Mouse (Mus musculus): ENCODE measurements around the gene Npr3. TPM values are rescaled to one million over a fixed set of nuclear protein-coding genes. Genes with fewer than 3 reads are reported as not detected.

Gene Npr3
- total and polyA plus RNA-seq, 2 experiments from 2014 or later, result 0.63 to 2.9 TPM

GRCm38 (mm10) chr15:11877273-11877672 is 29.8 kb downstream of the Npr3 start:
- Histone ChIP-seq H3K36me3 (ENCODE audit: insufficient read depth, low read length) (no peaks in the 10 kb centered on the region), H3K27me3 (ENCODE audit: insufficient read depth, low read length) (no peaks in the 10 kb centered on the region), H3K4me1 (ENCODE audit: insufficient read depth, low read length) (no peaks in the 10 kb centered on the region), H3K4me2 (ENCODE audit: low read depth, low read length, poor library complexity, severe bottlenecking) (no peak overlapping the region), H3K9ac (replicated peaks; ENCODE audit: low read length, poor library complexity, severe bottlenecking) (no peak overlapping the region), H3K4me3 (ENCODE audit: low read depth, low read length) (no peak overlapping the region), H3K9me3 (ENCODE audit: low read length) (no peaks in the 10 kb centered on the region), H3K27ac (ENCODE audit: low read depth, low read length) (no peak overlapping the region)
- ATAC-seq (ENCODE audit: low FRiP score) (no peak), DNase-seq (ENCODE audit: low spot score) (no peak)
- 67% methylated on average over 2 of the region's 2 CpGs for WGBS
- TF ChIP-seq CTCF (IDR thresholded peaks at IDR 0.05), result no peak

- ATAC-seq (ENCODE audit: low FRiP score) (no peak), DNase-seq (ENCODE audit: low spot score) (no peak)
- no peaks in the 10 kb centered on the region for H3K36me3 ChIP-seq (ENCODE audit: insufficient read depth, low read length)
- no peak overlapping the region for H3K4me3 ChIP-seq (ENCODE audit: low read depth, low read length)
- no peaks in the 10 kb centered on the region for H3K9me3 ChIP-seq (ENCODE audit: low read length)
- H3K9ac ChIP-seq (replicated peaks; ENCODE audit: low read length, poor library complexity, severe bottlenecking), result no peak overlapping the region
- 93% methylated on average over 3 of the region's 3 CpGs for WGBS
- H3K27ac ChIP-seq (ENCODE audit: low read depth, low read length), result no peak overlapping the region
- no peaks in the 10 kb centered on the region for H3K27me3 ChIP-seq (ENCODE audit: insufficient read depth, low read length)
- no peak for TF ChIP-seq CTCF (IDR thresholded peaks at IDR 0.05)
- no peak overlapping the region for H3K4me2 ChIP-seq (ENCODE audit: low read depth, low read length, poor library complexity, severe bottlenecking)
- H3K4me1 ChIP-seq (ENCODE audit: insufficient read depth, low read length), result no peaks in the 10 kb centered on the region
Measured at GRCm38 (mm10) chr15:11866918-11867317, 40.2 kb downstream of the Npr3 start.

DNA sequence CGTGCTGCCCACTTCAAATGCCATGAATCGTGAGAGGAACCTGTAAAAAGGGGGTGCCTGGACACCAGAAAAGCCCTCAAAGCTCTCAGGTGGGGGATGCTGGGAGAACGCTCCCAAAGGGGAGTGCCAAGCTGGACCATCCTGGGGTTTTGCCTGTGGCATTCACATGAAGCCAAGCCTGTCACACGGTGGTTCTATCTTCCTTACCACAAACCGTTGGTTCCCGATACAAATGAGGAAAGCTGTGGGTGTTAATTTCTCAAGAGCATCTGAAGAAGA is 43.6 kb downstream of the Npr3 start:
- Histone ChIP-seq H3K9ac (replicated peaks; ENCODE audit: low read length, poor library complexity, severe bottlenecking) (no peak overlapping the region), H3K9me3 (ENCODE audit: low read length) (no peaks in the 10 kb centered on the region), H3K36me3 (ENCODE audit: insufficient read depth, low read length) (no peaks in the 10 kb centered on the region), H3K4me2 (ENCODE audit: low read depth, low read length, poor library complexity, severe bottlenecking) (no peak overlapping the region), H3K27ac (ENCODE audit: low read depth, low read length) (no peak overlapping the region), H3K4me3 (ENCODE audit: low read depth, low read length) (no peak overlapping the region), H3K4me1 (ENCODE audit: insufficient read depth, low read length) (no peaks in the 10 kb centered on the region), H3K27me3 (ENCODE audit: insufficient read depth, low read length) (no peaks in the 10 kb centered on the region)
- ATAC-seq (ENCODE audit: low FRiP score) (no peak), DNase-seq (ENCODE audit: low spot score) (no peak)
- 80% methylated on average over 6 of the region's 6 CpGs for WGBS
- no peak for TF ChIP-seq CTCF (IDR thresholded peaks at IDR 0.05)

DNA sequence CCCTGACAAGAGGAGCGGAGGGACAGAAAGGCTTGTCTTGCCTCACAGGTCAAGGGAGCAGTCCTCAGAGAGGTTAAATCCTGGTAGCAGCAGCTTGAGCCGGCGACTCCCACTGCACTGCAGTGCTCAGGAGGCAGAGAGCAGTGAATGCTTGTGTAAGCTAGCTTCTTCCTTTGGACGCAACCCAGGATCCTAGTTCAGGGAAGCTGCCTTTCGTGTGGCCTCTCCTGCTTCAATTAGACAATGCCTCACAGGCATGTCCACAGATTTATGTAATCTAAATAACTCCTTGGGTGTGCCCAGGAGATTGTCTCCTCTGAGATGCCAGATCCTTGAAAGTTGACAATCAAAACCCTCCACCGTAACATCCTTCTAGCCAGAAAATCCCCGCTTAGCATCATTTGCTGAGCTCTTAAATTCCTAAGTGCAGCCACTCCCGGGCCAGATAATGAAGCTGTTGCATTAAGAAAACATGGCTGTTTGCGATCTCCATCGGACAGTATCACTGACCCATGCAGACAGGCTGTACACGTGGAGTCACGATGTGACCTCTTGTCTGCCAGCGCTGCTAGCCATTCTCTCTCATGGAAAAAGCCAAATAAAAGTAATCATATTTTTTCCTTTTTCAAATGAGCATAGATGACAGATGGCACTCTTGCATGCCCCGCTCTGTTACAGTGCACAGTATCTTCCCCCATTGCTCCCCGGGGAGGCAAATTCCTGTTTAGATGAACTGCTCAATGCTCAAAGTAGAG is 44.1 kb downstream of the Npr3 start:
- Histone ChIP-seq H3K4me3 (ENCODE audit: low read depth, low read length) (no peak overlapping the region), H3K9ac (replicated peaks; ENCODE audit: low read length, poor library complexity, severe bottlenecking) (no peak overlapping the region), H3K27ac (ENCODE audit: low read depth, low read length) (no peak overlapping the region), H3K4me2 (ENCODE audit: low read depth, low read length, poor library complexity, severe bottlenecking) (no peak overlapping the region), H3K27me3 (ENCODE audit: insufficient read depth, low read length) (no peaks in the 10 kb centered on the region), H3K36me3 (ENCODE audit: insufficient read depth, low read length) (no peaks in the 10 kb centered on the region), H3K4me1 (ENCODE audit: insufficient read depth, low read length) (no peaks in the 10 kb centered on the region), H3K9me3 (ENCODE audit: low read length) (no peaks in the 10 kb centered on the region)
- TF ChIP-seq CTCF (IDR thresholded peaks at IDR 0.05), result no peak
- ATAC-seq (ENCODE audit: low FRiP score), result no peak
- WGBS, result 75% methylated on average over 15 of the region's 15 CpGs
- DNase-seq (ENCODE audit: low spot score), result no peak

GRCm38 (mm10) chr15:11862253-11862652 is 44.8 kb downstream of the Npr3 start:
- Histone ChIP-seq H3K4me3 (ENCODE audit: low read depth, low read length) (no peak overlapping the region), H3K36me3 (ENCODE audit: insufficient read depth, low read length) (no peaks in the 10 kb centered on the region), H3K9me3 (ENCODE audit: low read length) (no peaks in the 10 kb centered on the region), H3K4me2 (ENCODE audit: low read depth, low read length, poor library complexity, severe bottlenecking) (no peak overlapping the region), H3K9ac (replicated peaks; ENCODE audit: low read length, poor library complexity, severe bottlenecking) (no peak overlapping the region), H3K27me3 (ENCODE audit: insufficient read depth, low read length) (no peaks in the 10 kb centered on the region), H3K4me1 (ENCODE audit: insufficient read depth, low read length) (no peaks in the 10 kb centered on the region), H3K27ac (ENCODE audit: low read depth, low read length) (no peak overlapping the region)
- no peak for TF ChIP-seq CTCF (IDR thresholded peaks at IDR 0.05)
- ATAC-seq (ENCODE audit: low FRiP score) (no peak), DNase-seq (ENCODE audit: low spot score) (no peak)
- 94% methylated on average over 7 of the region's 7 CpGs for WGBS

DNA sequence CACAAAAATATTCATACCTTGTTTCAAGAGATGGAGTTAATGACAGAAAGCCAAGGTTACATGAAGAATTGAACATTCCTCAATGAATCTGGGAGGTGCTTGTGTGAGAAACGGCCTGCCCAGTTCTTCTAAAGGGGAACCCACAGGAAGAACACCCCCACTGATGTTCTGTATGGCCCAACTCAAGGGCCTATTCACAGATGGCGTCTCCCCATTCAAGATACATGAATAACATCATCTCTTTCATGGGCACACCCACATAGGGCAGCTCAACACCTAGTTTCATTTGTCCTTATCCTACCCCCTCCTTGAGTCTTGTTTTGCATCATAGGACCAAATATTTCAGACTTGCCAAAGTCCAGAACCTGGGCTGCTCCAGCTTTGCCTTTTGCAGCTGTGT is 46.8 kb downstream of the Npr3 start:
- no peak overlapping the region for H3K9ac ChIP-seq (replicated peaks; ENCODE audit: low read length, poor library complexity, severe bottlenecking)
- DNase-seq (ENCODE audit: low spot score) (no peak), ATAC-seq (ENCODE audit: low FRiP score) (no peak)
- WGBS, result 74% methylated on average over 2 of the region's 2 CpGs
- no peak overlapping the region for H3K4me2 ChIP-seq (ENCODE audit: low read depth, low read length, poor library complexity, severe bottlenecking)
- H3K9me3 ChIP-seq (ENCODE audit: low read length), result no peaks in the 10 kb centered on the region
- no peaks in the 10 kb centered on the region for H3K27me3 ChIP-seq (ENCODE audit: insufficient read depth, low read length)
- H3K27ac ChIP-seq (ENCODE audit: low read depth, low read length), result no peak overlapping the region
- H3K36me3 ChIP-seq (ENCODE audit: insufficient read depth, low read length), result no peaks in the 10 kb centered on the region
- H3K4me1 ChIP-seq (ENCODE audit: insufficient read depth, low read length), result no peaks in the 10 kb centered on the region
- H3K4me3 ChIP-seq (ENCODE audit: low read depth, low read length), result no peak overlapping the region
- no peak for TF ChIP-seq CTCF (IDR thresholded peaks at IDR 0.05)
